Mouse (Mus musculus) thymus, adult 2 months (tissue): ENCODE measurements around the gene Tnni3k. TPM values are rescaled to one million over a fixed set of nuclear protein-coding genes. Genes with fewer than 3 reads are reported as not detected.

Source experiments
- DNase-seq: peaks from one replicate; pipeline ENCODE4 v3.0.0; 2021
- H3K27ac ChIP-seq: fragments of 200-500 bp; 2 replicates; pipeline ENCODE4 v1.5.1; 2012; ENCODE audit warnings: low read length, control low read depth; ENCODE audit not compliant: control insufficient read depth, insufficient read depth
- H3K27me3 ChIP-seq: fragments of 200-500 bp; 2 replicates; pipeline ENCODE4 v1.6.1; 2012; ENCODE audit warnings: mild to moderate bottlenecking, low read length, moderate library complexity, mixed read lengths; ENCODE audit not compliant: control insufficient read depth, insufficient read depth
- H3K36me3 ChIP-seq: fragments of 200-500 bp; 2 replicates; pipeline ENCODE4 v1.6.1; 2012; ENCODE audit warnings: mild to moderate bottlenecking, low read length, moderate library complexity; ENCODE audit not compliant: control insufficient read depth, insufficient read depth
- H3K4me1 ChIP-seq: fragments of 200-500 bp; replicated peaks from 2 replicates; pipeline ENCODE4 v1.6.1; 2012; ENCODE audit warnings: low read length; ENCODE audit not compliant: control insufficient read depth, insufficient read depth
- H3K4me3 ChIP-seq: fragments of 200-500 bp; 2 replicates; pipeline ENCODE4 v1.5.1; 2012; ENCODE audit warnings: mild to moderate bottlenecking, low read length, control low read depth, moderate library complexity; ENCODE audit not compliant: control insufficient read depth, insufficient read depth
- CTCF ChIP-seq: fragments of 200-500 bp; IDR thresholded peaks from 2 replicates; pipeline ENCODE4 v1.5.1; 2012; ENCODE audit warnings: mild to moderate bottlenecking, control low read depth, low read length, moderate library complexity, borderline replicate concordance; ENCODE audit not compliant: control insufficient read depth, poor library complexity, insufficient read depth; ENCODE audit errors: extremely low read depth
- POLR2A ChIP-seq: fragments of 200-500 bp; IDR thresholded peaks from 2 replicates; pipeline ENCODE4 v1.6.1; 2012; ENCODE audit warnings: mild to moderate bottlenecking, low read length, control low read depth, moderate library complexity; ENCODE audit not compliant: control insufficient read depth, poor library complexity, insufficient read depth; ENCODE audit errors: extremely low read depth
- WGBS: fragments of 180-500 bp; shearing (Covaris S2); methylation state at CpG from one replicate; pipeline ENCODE4 v1.1.7; 2018; 5-methylcytosine and 5-hydroxymethylcytosine counted together
- polyA plus RNA-seq: library from polyadenylated mRNA; depleted of rRNA; stranded (reverse); fragments of >200 nt; gene quantifications from 2 replicates; pipeline ENCODE4 v1.2.3, GENCODE M21; 2012

Tnni3k gene
- polyA plus RNA-seq, 1 experiment: 3.4 TPM

DNA sequence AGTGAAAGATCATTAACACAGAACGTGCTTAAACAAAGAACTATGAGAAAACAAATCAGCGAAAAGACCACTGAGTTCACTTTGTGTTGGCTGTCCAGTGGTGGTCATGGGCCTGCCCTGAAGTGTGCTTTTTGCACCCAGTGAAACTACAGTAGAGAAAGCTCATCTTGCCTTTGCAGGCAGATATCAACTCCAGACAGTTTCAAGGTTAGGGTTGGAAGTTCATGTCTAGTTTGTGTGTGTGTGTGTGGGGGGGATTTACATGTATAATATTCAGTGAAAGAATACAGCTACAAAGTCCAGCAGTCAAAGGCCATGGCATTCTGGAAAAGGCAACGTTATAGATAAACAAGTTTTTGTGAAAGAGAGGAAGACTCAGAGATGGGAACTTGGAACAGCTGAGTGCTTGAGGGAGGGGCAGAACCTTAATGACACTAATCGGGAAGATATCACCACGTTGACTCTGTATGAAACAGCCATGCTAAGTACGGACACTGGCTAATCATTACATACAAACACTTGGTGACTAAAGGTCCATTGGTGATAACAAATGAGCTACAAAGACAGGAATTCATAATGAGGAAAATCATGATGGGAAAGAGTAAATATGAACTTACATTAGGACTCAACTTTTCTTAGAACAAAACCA, 3.7 kb upstream of the Tnni3k start:
- Histone ChIP-seq H3K4me1 (no peaks in the 10 kb centered on the region), H3K36me3 (no peaks in the 10 kb centered on the region), H3K4me3 (no peak overlapping the region), H3K27ac (no peak overlapping the region), H3K27me3 (no peaks in the 10 kb centered on the region)
- whole genome bisulfite sequencing: 82% methylated on average over 6 of the region's 6 CpGs
- TF ChIP-seq POLR2A (no peak), CTCF (no peak)
- DNase-seq: no peak

- DNase-seq: no peak
- H3K27ac ChIP-seq: no peak overlapping the region
- H3K36me3 ChIP-seq: no peaks in the 10 kb centered on the region
- no peaks in the 10 kb centered on the region for H3K4me1 ChIP-seq
- H3K27me3 ChIP-seq: no peaks in the 10 kb centered on the region
- no peak for TF ChIP-seq CTCF
- TF ChIP-seq POLR2A: no peak
- no peak overlapping the region for H3K4me3 ChIP-seq
Measured at GRCm38 (mm10) chr3:155057566-155057965, 2.4 kb upstream of the Tnni3k start.

DNA sequence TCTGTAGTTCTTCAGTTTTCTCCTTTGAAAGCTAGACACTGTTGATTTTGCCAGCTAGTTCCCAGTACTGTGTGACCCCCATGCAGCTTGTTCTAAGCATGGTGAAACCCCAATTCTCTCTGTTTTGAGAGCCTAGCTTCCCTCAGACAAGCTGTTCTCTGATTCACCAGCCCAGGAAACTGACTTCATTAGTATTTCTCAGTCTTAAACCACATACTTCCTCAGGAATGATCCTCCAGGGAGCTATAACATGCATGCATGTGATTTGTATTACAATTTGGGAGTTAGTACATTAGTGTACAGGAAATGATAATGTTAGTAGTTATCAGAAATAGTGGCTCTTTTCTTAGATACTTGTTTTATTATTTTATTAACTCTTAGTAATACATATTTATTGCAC, 1.4 kb upstream of the Tnni3k start:
- Histone ChIP-seq H3K4me1 (no peaks in the 10 kb centered on the region), H3K27me3 (no peaks in the 10 kb centered on the region), H3K4me3 (no peak overlapping the region), H3K36me3 (no peaks in the 10 kb centered on the region), H3K27ac (no peak overlapping the region)
- TF ChIP-seq POLR2A (no peak), CTCF (no peak)
- no peak for DNase-seq

- DNase-seq: no peak
- no peaks in the 10 kb centered on the region for H3K36me3 ChIP-seq
- 56% methylated on average over 1 of the region's 1 CpGs for WGBS
- H3K4me1 ChIP-seq: no peaks in the 10 kb centered on the region
- H3K27me3 ChIP-seq: no peaks in the 10 kb centered on the region
- TF ChIP-seq POLR2A (no peak), CTCF (no peak)
- H3K27ac ChIP-seq: no peak overlapping the region
- no peak overlapping the region for H3K4me3 ChIP-seq
Measured at GRCm38 (mm10) chr3:155053189-155053588, 2.0 kb downstream of the Tnni3k start.

GRCm38 (mm10) chr3:155052021-155052420, 3.2 kb downstream of the Tnni3k start:
- TF ChIP-seq CTCF: no peak
- no peak for TF ChIP-seq POLR2A
- Histone ChIP-seq H3K27me3 (no peaks in the 10 kb centered on the region), H3K27ac (no peak overlapping the region), H3K4me1 (no peaks in the 10 kb centered on the region), H3K36me3 (no peaks in the 10 kb centered on the region), H3K4me3 (no peak overlapping the region)
- no peak for DNase-seq

- Histone ChIP-seq H3K27me3 (no peaks in the 10 kb centered on the region), H3K27ac (no peak overlapping the region), H3K36me3 (no peaks in the 10 kb centered on the region), H3K4me3 (no peak overlapping the region), H3K4me1 (no peaks in the 10 kb centered on the region)
- WGBS: 67% methylated on average over 1 of the region's 1 CpGs
- no peak for DNase-seq
- no peak for TF ChIP-seq POLR2A
- TF ChIP-seq CTCF: no peak
Measured at GRCm38 (mm10) chr3:155039012-155039836, 16.0 kb downstream of the Tnni3k start.
